Mouse (Mus musculus) myocyte (in vitro differentiated cells): ENCODE results near the gene Slc20a1.

Source experiments
- CEBPB ChIP-seq: IDR thresholded peaks from 2 replicates; pipeline ENCODE4 v1.6.1; 2011; ENCODE audit warnings: mild to moderate bottlenecking, moderate library complexity; ENCODE audit not compliant: poor library complexity, insufficient read depth, severe bottlenecking
- E2F4 ChIP-seq: IDR thresholded peaks from one replicate; pipeline ENCODE4 v1.6.1; 2011; ENCODE audit warnings: mild to moderate bottlenecking, control low read depth, moderate library complexity; ENCODE audit not compliant: insufficient read depth
- MAX ChIP-seq: IDR thresholded peaks from one replicate; pipeline ENCODE4 v1.6.1; 2011; ENCODE audit warnings: low read depth, mild to moderate bottlenecking, control low read depth
- MYOD1 ChIP-seq, 3 experiments: IDR thresholded peaks; one replicate each; pipeline ENCODE4 v1.6.1; 2011; ENCODE audit warnings: control low read depth in 2 of 3, low read depth in 2 of 3, mild to moderate bottlenecking in 2 of 3, moderate library complexity in 1 of 3; ENCODE audit not compliant: insufficient read length in 2 of 3, control insufficient read depth in 1 of 3
- MYOG ChIP-seq, 3 experiments: IDR thresholded peaks; one replicate each; pipeline ENCODE4 v1.6.1; 2011; ENCODE audit warnings: control low read depth in 2 of 3, low read depth in 2 of 3, mild to moderate bottlenecking in 2 of 3; ENCODE audit not compliant: insufficient read length in 2 of 3, control insufficient read depth in 1 of 3, insufficient read depth in 1 of 3
- POLR2A ChIP-seq: IDR thresholded peaks from one replicate; pipeline ENCODE4 v1.6.1; 2011; ENCODE audit warnings: low read depth, mild to moderate bottlenecking, control low read depth, moderate library complexity; ENCODE audit not compliant: insufficient read length
- POLR2AphosphoS2 ChIP-seq: IDR thresholded peaks from one replicate; pipeline ENCODE4 v1.6.1; 2011; ENCODE audit warnings: low read depth, control low read depth; ENCODE audit not compliant: insufficient read length
- REST ChIP-seq: IDR thresholded peaks from one replicate; pipeline ENCODE4 v1.6.1; 2011; ENCODE audit warnings: mild to moderate bottlenecking, control low read depth, moderate library complexity; ENCODE audit not compliant: insufficient read depth, insufficient read length
- SRF ChIP-seq: IDR thresholded peaks from one replicate; pipeline ENCODE4 v1.6.1; 2011; ENCODE audit warnings: low read depth; ENCODE audit not compliant: control insufficient read depth, insufficient read length
- TCF12 ChIP-seq: IDR thresholded peaks from one replicate; pipeline ENCODE4 v1.6.1; 2011; ENCODE audit warnings: mild to moderate bottlenecking, control low read depth; ENCODE audit not compliant: poor library complexity, insufficient read depth, severe bottlenecking
- TCF3 ChIP-seq: IDR thresholded peaks from one replicate; pipeline ENCODE4 v1.6.1; 2011; ENCODE audit warnings: low read depth, control low read depth; ENCODE audit not compliant: insufficient read length
- USF1 ChIP-seq: IDR thresholded peaks from one replicate; pipeline ENCODE4 v1.6.1; 2011; ENCODE audit warnings: low read depth, mild to moderate bottlenecking, control low read depth, moderate library complexity

DNA sequence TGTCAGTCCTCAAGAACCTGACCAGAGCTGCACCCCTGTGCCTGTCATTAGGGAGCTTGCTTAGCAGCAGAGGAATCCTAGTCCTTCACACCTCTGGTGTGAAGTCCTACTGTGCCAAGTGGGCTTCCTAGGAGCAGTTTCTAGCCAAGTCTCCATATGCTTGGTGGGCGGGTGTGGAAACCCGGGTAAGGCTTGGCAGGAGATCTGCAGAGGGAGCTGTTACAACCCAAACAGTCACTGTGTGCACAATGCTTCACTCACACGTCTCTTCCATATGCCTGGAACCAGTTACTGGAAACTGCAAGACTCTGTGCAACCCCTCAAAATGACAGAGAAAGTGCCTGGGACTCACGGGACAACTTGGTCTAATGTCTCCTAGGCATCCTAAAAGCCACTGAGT is 33.5 kb downstream of the Slc20a1 start:
- TF ChIP-seq E2F4 (no peak), CEBPB (no peak), USF1 (no peak), MYOD1 (IDR thresholded peaks at IDR 0.05; ENCODE audit: control insufficient read depth in 1 of 3, insufficient read length in 2 of 3, low read depth in 2 of 3) (no peak), MAX (no peak), TCF12 (no peak), POLR2A (no peak), POLR2AphosphoS2 (no peak), REST (no peak), MYOG (IDR thresholded peaks at IDR 0.05; ENCODE audit: control insufficient read depth in 1 of 3, insufficient read depth in 1 of 3, insufficient read length in 2 of 3, low read depth in 2 of 3) (no peak), TCF3 (no peak), SRF (no peak)
